Mouse (Mus musculus): ENCODE results near the gene Ripor1.

GRCm38 (mm10) chr8:105639835-105640234 is 34.8 kb downstream of the Ripor1 start:
- TF ChIP-seq CTCF (IDR thresholded peaks at IDR 0.05; ENCODE audit: low read depth) (no peak), EP300 (IDR thresholded peaks at IDR 0.05; ENCODE audit: low read depth) (no peak)
